Mouse (Mus musculus) midbrain, embryonic 13.5 days (tissue): ENCODE results near the gene Ptger3. TPM values are rescaled to one million over a fixed set of nuclear protein-coding genes. Genes with fewer than 3 reads are reported as not detected.

Experiments used
- ATAC-seq: fragments of 200-750 bp; cut with Nextera tagmentation; 2 replicates; pipeline ENCODE4 v1.8.0; 2017; ENCODE audit warnings: mild to moderate bottlenecking, moderate TSS enrichment, moderate library complexity
- H3K27ac ChIP-seq: fragments of 300-500 bp; sonication (generic); 2 replicates; pipeline ENCODE4 v1.5.1; 2015; ENCODE audit warnings: inconsistent platforms, mild to moderate bottlenecking, moderate library complexity
- H3K27me3 ChIP-seq: fragments of 300-500 bp; sonication (generic); 2 replicates; pipeline ENCODE4 v1.6.1; 2015; ENCODE audit warnings: mild to moderate bottlenecking, inconsistent platforms
- H3K36me3 ChIP-seq: fragments of 300-500 bp; sonication (generic); 2 replicates; pipeline ENCODE4 v1.6.1; 2015; ENCODE audit warnings: mild to moderate bottlenecking, inconsistent platforms
- H3K4me1 ChIP-seq: fragments of 300-500 bp; sonication (generic); replicated peaks from 2 replicates; pipeline ENCODE4 v1.6.1; 2015; ENCODE audit warnings: inconsistent platforms
- H3K4me2 ChIP-seq: fragments of 300-500 bp; sonication (generic); replicated peaks from 2 replicates; pipeline ENCODE4 v1.6.1; 2015; ENCODE audit warnings: moderate library complexity, mild to moderate bottlenecking, inconsistent platforms
- H3K4me3 ChIP-seq: fragments of 300-500 bp; sonication (generic); replicated peaks from 2 replicates; pipeline ENCODE4 v1.5.1; 2015; ENCODE audit warnings: mild to moderate bottlenecking, inconsistent platforms
- H3K9ac ChIP-seq: fragments of 300-500 bp; sonication (generic); replicated peaks from 2 replicates; pipeline ENCODE4 v1.6.1; 2015; ENCODE audit warnings: mild to moderate bottlenecking, inconsistent platforms
- H3K9me3 ChIP-seq: fragments of 300-500 bp; sonication (generic); 2 replicates; pipeline ENCODE4 v1.6.1; 2016; ENCODE audit warnings: mild to moderate bottlenecking, inconsistent platforms
- WGBS: fragments of 180-500 bp; shearing (Covaris S2); methylation state at CpG from one replicate; pipeline ENCODE4 v1.1.7; 2015; 5-methylcytosine and 5-hydroxymethylcytosine counted together
- polyA plus RNA-seq: library from polyadenylated mRNA; unstranded; fragments of >200 nt; fragmentation: Nextera tagmentation; extraction: Ambion mirVana; gene quantifications from 2 replicates; pipeline ENCODE4 v1.2.1, GENCODE M21; 2015

Gene Ptger3
- polyA plus RNA-seq = 1.5 and 1.6 TPM in 2 replicates

- 2% methylated on average over 84 of the region's 84 CpGs for WGBS
- Histone ChIP-seq H3K4me2 (peak within 1 kb of the TSS; percentile 82), H3K9me3 (no peaks in the 10 kb centered on the region), H3K27ac (no peak within 1 kb of the TSS), H3K27me3 (peaks cover 39% of the 10 kb centered on the region), H3K4me1 (peaks cover 15% of the 10 kb centered on the region), H3K9ac (peak within 1 kb of the TSS; percentile 37; the same call in 1 of the 2 replicates), H3K4me3 (peak within 1 kb of the TSS; percentile 49), H3K36me3 (no peaks in the 10 kb centered on the region)
- peak; percentile 65 for ATAC-seq
Measured at GRCm38 (mm10) chr3:157566725-157567565, at the start of gene Ptger3. TSS of gene Ptger3 (plus strand) at chr3:157566892.

- Histone ChIP-seq H3K9me3 (no peaks in the 10 kb centered on the region), H3K27ac (no peak overlapping the region), H3K4me2 (no peak overlapping the region), H3K27me3 (peaks cover 9% of the 10 kb centered on the region), H3K4me3 (no peak overlapping the region), H3K4me1 (no peaks in the 10 kb centered on the region), H3K36me3 (no peaks in the 10 kb centered on the region), H3K9ac (no peak overlapping the region)
- 76% methylated on average over 2 of the region's 2 CpGs for WGBS
- ATAC-seq = no peak
Measured at GRCm38 (mm10) chr3:157517992-157518391, 48.7 kb upstream of the Ptger3 start.

DNA sequence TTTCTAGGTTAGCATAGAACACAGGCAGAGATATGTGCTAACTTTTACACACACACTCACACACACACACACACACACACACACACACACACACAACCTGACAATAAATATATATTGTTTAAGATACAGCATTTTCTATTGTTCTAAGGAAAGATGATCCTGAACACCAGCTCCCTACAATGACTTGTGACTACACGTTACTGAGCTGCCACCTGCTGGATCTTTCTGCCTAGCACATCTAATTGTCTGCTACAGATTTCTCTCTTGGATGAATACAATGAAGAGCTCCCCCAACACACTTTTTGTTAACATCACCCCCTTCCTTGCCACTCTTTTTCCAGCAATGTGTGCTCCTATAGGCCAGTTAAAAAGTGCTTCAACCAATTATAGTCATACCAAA lies 46.3 kb upstream of the Ptger3 start:
- H3K9me3 ChIP-seq = no peaks in the 10 kb centered on the region
- H3K4me1 ChIP-seq = no peaks in the 10 kb centered on the region
- peak; percentile 67 for ATAC-seq
- no peaks in the 10 kb centered on the region for H3K36me3 ChIP-seq
- no peak overlapping the region for H3K27ac ChIP-seq
- peaks cover 25% of the 10 kb centered on the region for H3K27me3 ChIP-seq
- no peak overlapping the region for H3K4me3 ChIP-seq
- 0% methylated on average over 1 of the region's 1 CpGs for WGBS
- H3K4me2 ChIP-seq = no peak overlapping the region
- no peak overlapping the region for H3K9ac ChIP-seq

DNA sequence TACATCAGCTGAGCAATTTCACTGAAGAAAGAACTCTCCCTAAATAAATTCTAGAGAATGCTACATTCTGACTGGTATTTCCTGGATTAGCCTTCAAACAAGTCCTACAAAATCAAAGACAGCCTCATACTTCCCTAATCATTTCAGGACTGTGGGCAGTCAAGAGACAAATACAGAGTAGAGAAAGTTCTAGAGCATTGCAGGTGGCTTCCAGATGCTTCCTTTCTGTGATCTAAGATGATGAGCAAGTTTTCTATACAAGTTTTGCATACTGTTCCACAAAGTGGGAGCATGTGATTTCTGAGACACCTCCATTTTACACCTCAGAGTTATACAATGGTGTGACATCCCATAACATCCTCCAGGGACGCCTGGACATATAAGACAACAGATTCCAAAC lies 42.9 kb upstream of the Ptger3 start:
- no peak overlapping the region for H3K4me2 ChIP-seq
- H3K27ac ChIP-seq = no peak overlapping the region
- H3K27me3 ChIP-seq = peaks cover 45% of the 10 kb centered on the region
- no peak for ATAC-seq
- H3K36me3 ChIP-seq = no peaks in the 10 kb centered on the region
- no peaks in the 10 kb centered on the region for H3K4me1 ChIP-seq
- no peak overlapping the region for H3K9ac ChIP-seq
- WGBS = 42% methylated on average over 1 of the region's 1 CpGs
- H3K9me3 ChIP-seq = no peaks in the 10 kb centered on the region
- H3K4me3 ChIP-seq = no peak overlapping the region

DNA sequence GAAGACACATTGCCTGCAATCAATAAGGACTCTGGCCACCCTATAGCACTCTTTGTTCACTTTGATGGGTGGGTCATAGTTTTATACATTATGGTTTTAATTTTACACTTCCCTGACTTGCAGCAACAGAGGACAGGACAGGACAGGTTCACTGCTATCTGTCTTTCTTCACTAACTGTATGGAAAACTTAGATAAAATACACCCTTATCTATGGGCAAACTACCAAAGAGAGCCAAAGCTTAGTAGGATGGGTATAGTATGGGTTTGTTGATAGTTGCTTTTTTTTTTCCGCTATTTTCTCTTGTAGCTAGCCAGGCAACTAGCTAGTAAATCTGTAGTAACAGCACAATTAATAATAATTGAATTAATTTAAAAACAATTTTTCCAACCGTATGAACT lies 35.1 kb upstream of the Ptger3 start:
- Histone ChIP-seq H3K27ac (no peak overlapping the region), H3K4me3 (no peak overlapping the region), H3K4me1 (peaks cover 14% of the 10 kb centered on the region), H3K9me3 (no peaks in the 10 kb centered on the region), H3K36me3 (peaks cover 4% of the 10 kb centered on the region; the same call in 1 of the 2 replicates), H3K4me2 (no peak overlapping the region), H3K27me3 (peaks cover 58% of the 10 kb centered on the region), H3K9ac (no peak overlapping the region)
- WGBS = 88% methylated on average over 2 of the region's 2 CpGs
- no peak for ATAC-seq

GRCm38 (mm10) chr3:157533964-157534785 lies 32.5 kb upstream of the Ptger3 start, which contains the start of gene Zranb2:
TSS of gene Zranb2 (plus strand) at chr3:157534160.
- Histone ChIP-seq H3K4me3 (peak within 1 kb of the TSS; percentile 77), H3K9ac (peak within 1 kb of the TSS; percentile 90), H3K9me3 (no peaks in the 10 kb centered on the region), H3K4me2 (peak within 1 kb of the TSS; percentile 80), H3K36me3 (peaks cover 12% of the 10 kb centered on the region), H3K4me1 (peaks cover 15% of the 10 kb centered on the region), H3K27ac (peak within 1 kb of the TSS; percentile 93), H3K27me3 (peaks cover 40% of the 10 kb centered on the region)
- WGBS = under 1% methylated on average over 91 of the region's 91 CpGs
- ATAC-seq = peak; percentile 96

- Histone ChIP-seq H3K36me3 (peaks cover 18% of the 10 kb centered on the region), H3K27me3 (peaks cover 32% of the 10 kb centered on the region), H3K9ac (peak overlapping the region; percentile 90), H3K9me3 (no peaks in the 10 kb centered on the region), H3K4me2 (peak overlapping the region; percentile 80), H3K4me1 (peaks cover 15% of the 10 kb centered on the region), H3K27ac (peak overlapping the region; percentile 93), H3K4me3 (peak overlapping the region; percentile 77)
- peak; percentile 15 for ATAC-seq
- WGBS = 4% methylated on average over 15 of the region's 15 CpGs
Measured at GRCm38 (mm10) chr3:157534786-157535415, 31.8 kb upstream of the Ptger3 start.

- ATAC-seq = no peak
- 95% methylated on average over 2 of the region's 2 CpGs for WGBS
- Histone ChIP-seq H3K4me2 (no peak overlapping the region), H3K4me1 (no peaks in the 10 kb centered on the region), H3K27me3 (no peaks in the 10 kb centered on the region), H3K9ac (no peak overlapping the region), H3K27ac (no peak overlapping the region), H3K9me3 (no peaks in the 10 kb centered on the region), H3K4me3 (no peak overlapping the region), H3K36me3 (peaks cover 46% of the 10 kb centered on the region)
Measured at GRCm38 (mm10) chr3:157549323-157549722, 17.4 kb upstream of the Ptger3 start.

DNA sequence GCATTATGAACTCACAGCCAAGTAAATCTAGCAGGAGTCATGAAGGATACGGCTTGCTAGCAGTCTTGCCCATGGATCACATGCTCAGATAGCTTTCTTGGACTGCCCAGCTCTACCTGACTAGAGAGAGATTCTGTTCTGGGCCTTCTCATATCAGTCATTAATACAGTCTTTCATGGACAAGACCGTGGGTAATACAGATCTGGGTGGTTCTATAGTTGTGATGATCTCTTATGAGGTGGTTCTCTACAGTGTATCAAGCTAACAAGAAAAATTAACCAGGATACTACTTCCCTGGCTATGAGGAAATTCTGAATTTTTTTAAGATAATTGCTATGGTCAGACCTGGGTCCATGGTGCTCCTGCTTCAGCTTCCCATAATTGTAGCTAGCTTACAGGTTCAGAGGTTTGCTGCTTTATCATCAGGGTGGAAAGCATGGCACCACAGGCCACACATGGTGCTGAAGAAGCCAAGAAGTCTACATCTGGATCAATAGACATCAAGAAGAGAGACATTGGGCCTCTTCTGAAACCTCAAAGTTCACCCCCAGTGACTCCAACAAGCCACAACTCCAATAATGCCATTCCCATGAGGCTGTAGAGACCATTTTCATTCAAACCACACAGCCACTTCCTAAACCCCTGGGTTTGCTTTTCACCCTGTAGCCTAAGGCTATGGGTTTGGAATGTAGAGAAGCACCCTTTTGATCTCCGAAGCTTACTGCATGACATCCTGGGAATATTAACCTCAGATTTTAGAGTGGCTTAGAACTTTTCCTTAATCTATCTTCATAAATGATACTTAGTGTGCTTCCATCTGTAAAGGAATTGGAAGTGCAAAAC lies 16.7 kb upstream of the Ptger3 start:
- Histone ChIP-seq H3K4me1 (no peaks in the 10 kb centered on the region), H3K36me3 (peaks cover 41% of the 10 kb centered on the region), H3K4me3 (no peak overlapping the region), H3K9me3 (no peaks in the 10 kb centered on the region), H3K4me2 (no peak overlapping the region), H3K27ac (no peak overlapping the region), H3K9ac (no peak overlapping the region), H3K27me3 (no peaks in the 10 kb centered on the region)
- whole genome bisulfite sequencing = 94% methylated on average over 3 of the region's 3 CpGs
- ATAC-seq = peak; percentile 43; the same call in 1 of the 2 replicates

DNA sequence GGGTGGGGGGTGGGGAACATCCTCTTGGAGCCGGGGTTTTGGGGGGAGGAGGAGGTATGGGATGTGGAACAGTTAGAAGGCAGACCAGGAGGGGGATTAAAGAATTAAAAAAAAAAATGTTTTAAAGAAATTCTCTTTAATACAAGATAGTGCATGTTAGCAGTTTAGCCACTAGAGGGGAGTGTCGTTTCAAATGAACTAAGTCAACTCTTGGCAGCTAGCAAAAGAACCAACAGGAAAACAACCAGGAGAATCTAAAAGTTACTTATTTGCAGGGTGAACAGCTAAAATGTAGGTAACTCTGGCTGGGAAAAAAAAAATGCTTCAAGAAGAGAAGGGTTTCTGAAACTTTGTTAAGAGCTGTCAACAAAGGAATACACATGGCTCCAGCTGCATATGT lies 1.5 kb upstream of the Ptger3 start:
- Histone ChIP-seq H3K27me3 (peaks cover 39% of the 10 kb centered on the region), H3K27ac (no peak overlapping the region), H3K9me3 (no peaks in the 10 kb centered on the region), H3K9ac (no peak overlapping the region), H3K36me3 (no peaks in the 10 kb centered on the region), H3K4me1 (peaks cover 15% of the 10 kb centered on the region), H3K4me3 (no peak overlapping the region), H3K4me2 (no peak overlapping the region)
- no peak for ATAC-seq
- WGBS = 8% methylated on average over 2 of the region's 2 CpGs

DNA sequence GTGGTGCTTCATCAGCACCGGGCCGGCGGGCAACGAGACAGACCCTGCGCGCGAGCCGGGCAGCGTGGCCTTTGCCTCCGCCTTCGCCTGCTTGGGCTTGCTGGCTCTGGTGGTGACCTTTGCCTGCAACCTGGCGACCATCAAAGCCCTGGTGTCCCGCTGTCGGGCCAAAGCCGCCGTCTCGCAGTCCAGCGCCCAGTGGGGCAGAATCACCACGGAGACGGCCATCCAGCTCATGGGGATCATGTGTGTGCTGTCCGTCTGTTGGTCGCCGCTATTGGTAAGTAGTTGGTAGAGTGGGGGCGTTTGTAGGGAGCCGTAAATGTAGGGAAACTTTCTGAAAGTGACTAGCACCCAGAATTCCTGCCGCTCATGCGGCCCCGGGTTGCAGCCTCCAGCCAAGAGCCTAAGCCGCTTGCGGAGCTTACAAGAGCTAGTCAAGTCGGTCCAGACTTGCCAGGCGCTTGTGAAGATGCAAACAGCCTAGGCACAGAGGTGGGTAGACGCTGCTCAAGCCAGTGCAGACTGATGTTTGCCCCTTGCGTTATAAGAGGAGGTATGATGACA lies 957 bp downstream of the Ptger3 start:
- no peaks in the 10 kb centered on the region for H3K9me3 ChIP-seq
- peaks cover 15% of the 10 kb centered on the region for H3K4me1 ChIP-seq
- peak overlapping the region; percentile 82 for H3K4me2 ChIP-seq
- WGBS = 2% methylated on average over 34 of the region's 34 CpGs
- peak overlapping the region; percentile 49 for H3K4me3 ChIP-seq
- peak overlapping the region; percentile 37; the same call in 1 of the 2 replicates for H3K9ac ChIP-seq
- H3K27me3 ChIP-seq = peaks cover 39% of the 10 kb centered on the region
- 0 out of 2 replicates have a peak, but pooled peaks have one; percentile 11 for ATAC-seq
- H3K36me3 ChIP-seq = no peaks in the 10 kb centered on the region
- H3K27ac ChIP-seq = no peak overlapping the region
